Mouse (Mus musculus) ovary, postnatal 14 days (tissue): ENCODE results near the gene Eln.

Experiments
- DNase-seq: peaks from one replicate; pipeline ENCODE4 v3.0.0; 2022; ENCODE audit warnings: low spot score

Eln gene

DNA sequence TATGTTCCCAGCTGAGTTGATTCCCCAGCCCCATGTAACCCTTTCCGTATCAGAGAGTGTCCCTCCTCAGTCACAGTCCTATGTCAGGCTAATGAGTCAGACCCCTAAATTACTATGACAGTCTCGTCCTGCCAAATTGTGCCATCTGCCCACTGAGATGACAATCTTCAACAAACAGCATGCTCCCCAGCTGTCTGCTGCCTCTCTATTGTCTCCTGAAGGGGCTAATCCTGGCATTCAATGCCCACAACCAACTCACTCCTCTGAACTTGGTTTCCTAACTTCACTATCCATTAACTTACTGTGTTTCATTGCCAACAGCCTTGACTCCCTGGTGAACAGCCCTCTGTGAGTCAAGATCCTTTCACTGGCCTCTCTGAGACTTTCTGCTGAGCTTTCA lies 62.7 kb downstream of the Eln start:
- DNase-seq = no peak

GRCm38 (mm10) chr5:134683813-134684212 lies 63.3 kb downstream of the Eln start:
- DNase-seq = no peak

DNA sequence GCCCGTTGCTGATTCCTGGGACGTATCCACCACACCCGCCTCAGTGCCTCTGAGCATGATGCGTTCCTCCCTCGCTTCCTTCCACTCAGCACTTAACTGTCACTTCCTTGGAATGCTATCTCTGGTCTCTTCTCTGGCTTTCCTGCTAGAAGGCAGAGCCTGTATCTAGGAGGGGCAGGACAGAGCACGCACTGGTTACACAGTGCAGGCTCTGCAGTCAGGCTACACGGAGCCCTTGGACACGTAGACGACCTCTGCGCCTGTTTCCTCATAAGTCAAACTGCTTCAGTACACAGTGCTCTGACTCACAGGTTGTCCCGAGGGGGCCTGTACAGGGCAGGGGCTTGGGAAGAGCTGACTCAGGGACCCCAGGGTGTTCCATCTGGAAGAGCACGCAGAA lies 66.9 kb downstream of the Eln start:
- DNase-seq = no peak

GRCm38 (mm10) chr5:134678827-134679546 lies 68.1 kb downstream of the Eln start:
- DNase-seq = no peak

GRCm38 (mm10) chr5:134678031-134678430 lies 69.1 kb downstream of the Eln start:
- no peak for DNase-seq

DNA sequence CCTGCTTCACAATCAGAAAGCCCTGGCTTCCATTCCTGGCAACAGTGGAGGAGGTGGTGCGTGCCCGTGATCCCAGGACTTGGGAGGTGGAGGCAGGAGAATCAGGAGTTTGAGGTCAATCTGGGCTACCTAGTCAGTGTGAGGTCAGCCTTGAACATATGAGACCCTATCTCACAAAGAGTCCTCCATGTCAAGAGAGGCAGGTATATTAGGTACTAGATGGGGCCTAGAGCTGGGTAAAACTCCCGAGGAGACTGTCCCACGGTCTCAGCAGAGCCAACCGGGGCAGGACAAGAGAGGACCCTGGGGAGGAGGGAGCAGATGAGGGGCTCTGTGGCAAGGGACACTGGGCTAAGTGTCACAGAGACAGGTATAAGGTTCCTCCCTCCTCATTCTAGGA lies 69.6 kb downstream of the Eln start:
- DNase-seq = no peak

GRCm38 (mm10) chr5:134675956-134676759 lies 71.0 kb downstream of the Eln start:
- peak; percentile 68 for DNase-seq

- no peak for DNase-seq
Measured at GRCm38 (mm10) chr5:134674977-134675376, 72.1 kb downstream of the Eln start.

GRCm38 (mm10) chr5:134672611-134673010 lies 74.5 kb downstream of the Eln start:
- no peak for DNase-seq

DNA sequence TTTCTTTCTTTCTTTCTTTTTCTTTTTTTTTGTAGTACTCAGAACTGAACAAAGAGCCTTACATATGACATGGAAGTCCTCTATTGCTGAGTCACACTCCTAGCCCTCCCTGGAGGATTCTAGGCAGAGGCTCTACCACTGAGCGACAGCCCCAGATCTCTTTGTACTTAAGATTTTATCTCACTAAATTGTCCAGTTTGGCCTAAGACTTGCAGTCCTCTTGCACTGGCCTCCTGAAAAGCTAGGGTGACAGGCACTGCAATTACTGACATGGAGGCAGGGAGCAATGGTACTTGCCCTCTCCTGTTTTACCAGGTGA lies 75.0 kb downstream of the Eln start:
- no peak for DNase-seq

DNA sequence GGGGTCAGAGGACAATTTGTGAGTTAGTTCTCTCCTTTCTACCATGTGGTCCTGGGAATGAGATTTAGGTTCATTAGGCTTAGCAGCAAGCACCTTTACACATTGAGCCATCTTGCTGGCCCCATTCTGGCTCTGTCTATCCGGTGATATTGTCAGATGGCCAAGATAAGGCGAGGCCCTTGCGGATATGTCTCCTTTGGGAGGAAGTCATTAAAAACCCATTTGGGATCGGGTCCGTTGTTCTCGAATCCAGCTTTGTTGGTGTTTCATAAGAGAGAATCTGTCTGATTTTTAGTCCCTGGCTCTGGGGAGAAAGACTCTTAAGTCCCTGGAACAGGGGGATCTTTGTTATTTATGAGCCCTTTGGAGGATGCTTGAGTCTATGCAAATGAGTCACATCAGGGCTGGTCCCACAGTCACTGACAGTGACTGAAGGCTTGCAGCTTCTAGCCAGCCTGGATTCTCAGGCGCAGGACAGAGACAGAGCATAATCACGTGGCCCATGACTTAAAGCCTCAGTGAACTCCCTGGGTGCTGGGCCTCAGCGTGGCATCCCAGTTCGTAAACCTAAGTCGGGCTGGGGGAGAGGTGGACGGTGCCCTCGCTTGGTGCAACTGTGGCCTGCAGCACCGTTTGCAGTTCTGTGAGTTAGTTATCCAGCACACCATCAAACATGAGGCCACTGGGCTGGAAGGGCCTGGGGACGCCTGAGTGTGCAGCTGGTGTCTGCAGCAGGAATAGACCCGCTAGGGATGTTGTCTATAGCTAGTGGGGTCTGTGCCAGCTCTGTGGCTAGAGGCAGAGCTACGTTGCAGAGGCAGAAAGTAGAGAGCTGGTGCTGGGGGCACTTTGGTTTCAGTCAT lies 75.6 kb downstream of the Eln start:
- DNase-seq = no peak

- no peak for DNase-seq
Measured at GRCm38 (mm10) chr5:134669001-134669708, 78.0 kb downstream of the Eln start.

DNA sequence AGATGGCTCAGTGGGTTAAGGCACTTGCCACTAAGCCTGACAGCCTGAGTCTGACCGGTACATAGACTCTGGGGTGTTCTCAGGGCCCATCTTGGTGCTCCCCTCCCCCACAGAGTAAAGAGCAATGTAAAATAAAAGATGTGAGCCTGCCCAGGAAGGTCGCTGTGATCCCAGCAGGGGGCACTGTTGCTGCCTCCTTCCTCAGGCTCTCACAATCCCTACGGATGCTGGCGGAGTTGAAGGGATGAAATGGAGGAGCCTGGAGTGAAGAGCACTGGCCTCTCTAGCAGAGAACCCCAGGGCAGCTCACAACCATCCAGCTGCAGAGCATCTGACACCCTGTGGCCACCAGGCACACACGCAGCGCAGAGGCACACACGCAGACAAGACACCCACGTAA lies 78.6 kb downstream of the Eln start:
- no peak for DNase-seq

- no peak for DNase-seq
Measured at GRCm38 (mm10) chr5:134656708-134657107, 90.4 kb downstream of the Eln start.
